Mouse (Mus musculus) frontal cortex, postnatal 14 days (tissue): ENCODE data around the gene Fis1.
"Not testable (repeated sequence)": the region's sequence is repeated elsewhere in the genome, so short reads cannot be mapped to it uniquely, and the experiment has no call there.

Source experiments
- DNase-seq, 2 experiments: peaks; one replicate each; pipeline ENCODE4 v3.0.0; 2022; ENCODE audit warnings: low spot score in 2 of 2

The Fis1 gene

DNA sequence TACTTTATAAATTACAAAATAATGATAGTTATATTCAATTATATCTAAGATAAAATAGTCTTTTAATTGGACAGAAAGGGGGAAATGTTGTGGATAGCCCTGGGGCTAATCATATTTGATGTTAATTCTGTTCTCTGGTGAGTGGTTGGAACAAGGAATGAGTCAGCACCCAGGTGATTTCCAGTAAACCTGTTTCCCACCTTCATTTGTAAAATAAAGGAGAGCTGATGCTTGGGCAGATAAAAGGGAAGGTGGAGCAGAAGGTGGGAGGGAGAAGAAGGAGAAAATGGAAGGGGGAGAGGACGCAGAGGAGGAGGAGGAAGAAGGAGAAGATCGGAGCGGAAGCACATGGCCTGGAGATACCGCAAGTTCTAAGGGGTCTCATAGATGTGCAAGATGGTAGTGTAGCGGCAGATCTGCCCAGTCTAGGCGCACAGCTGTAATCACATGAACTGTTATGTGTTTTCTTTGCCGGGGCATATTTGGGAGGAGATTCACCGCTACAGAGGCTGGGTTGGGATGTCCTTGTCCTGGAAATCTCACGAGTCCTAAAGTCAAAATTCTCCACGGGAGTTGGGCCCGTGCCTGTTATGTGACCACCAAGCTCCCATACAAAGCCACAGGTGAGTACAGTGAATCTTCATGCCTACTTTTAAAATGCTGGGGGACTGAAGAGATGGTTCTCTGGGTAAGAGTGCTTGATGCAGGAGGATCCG lies 12.1 kb upstream of the Fis1 start:
- DNase-seq: no peak

GRCm38 (mm10) chr5:136942781-136943180 lies 10.3 kb upstream of the Fis1 start:
- DNase-seq: no peak

- no peak for DNase-seq
Measured at GRCm38 (mm10) chr5:136943382-136943781, 9.7 kb upstream of the Fis1 start.

GRCm38 (mm10) chr5:136945084-136945483 lies 8.0 kb upstream of the Fis1 start:
- no peak for DNase-seq

DNA sequence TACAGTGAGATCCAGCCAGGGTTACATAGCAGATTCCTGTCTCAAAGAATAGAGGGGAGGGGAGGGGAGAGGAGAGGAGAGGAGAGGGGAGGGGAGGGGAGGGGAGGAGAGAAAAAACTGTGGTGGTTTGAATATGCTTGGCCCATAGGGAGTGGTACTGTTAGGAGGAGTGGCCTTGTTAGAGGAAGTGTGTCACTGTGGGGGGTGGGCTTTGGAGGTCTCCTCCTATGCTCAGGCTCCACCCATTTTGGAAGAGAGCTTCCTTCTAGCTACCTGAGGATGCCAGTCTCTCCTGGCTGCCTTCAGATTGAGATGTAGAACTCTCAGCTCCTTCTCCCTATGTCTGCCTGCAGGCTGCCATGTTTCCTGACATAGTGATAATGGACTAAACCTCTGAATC lies 5.2 kb upstream of the Fis1 start:
- DNase-seq: no peak

GRCm38 (mm10) chr5:136949551-136950336 lies 3.3 kb upstream of the Fis1 start:
- DNase-seq: not testable (repeated sequence)

DNA sequence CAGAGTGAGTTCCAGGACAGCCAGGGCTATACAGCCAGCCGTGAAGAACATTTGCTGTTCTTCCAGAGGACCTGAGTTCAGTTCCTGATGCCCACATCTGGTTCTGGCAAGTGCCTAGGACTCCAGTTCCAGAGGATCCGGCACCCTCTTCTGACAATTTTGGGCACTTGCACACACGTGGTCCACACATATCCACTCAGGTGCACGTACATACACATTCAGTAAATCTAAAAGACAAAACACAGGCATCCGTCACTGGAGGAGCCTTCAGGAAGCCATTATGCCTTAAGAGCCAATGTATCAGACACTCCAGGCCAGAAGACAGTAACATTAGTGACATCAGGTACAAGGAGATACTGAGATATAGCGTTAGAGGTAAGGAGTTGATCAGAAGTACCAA lies 2.6 kb upstream of the Fis1 start:
- no peak for DNase-seq

DNA sequence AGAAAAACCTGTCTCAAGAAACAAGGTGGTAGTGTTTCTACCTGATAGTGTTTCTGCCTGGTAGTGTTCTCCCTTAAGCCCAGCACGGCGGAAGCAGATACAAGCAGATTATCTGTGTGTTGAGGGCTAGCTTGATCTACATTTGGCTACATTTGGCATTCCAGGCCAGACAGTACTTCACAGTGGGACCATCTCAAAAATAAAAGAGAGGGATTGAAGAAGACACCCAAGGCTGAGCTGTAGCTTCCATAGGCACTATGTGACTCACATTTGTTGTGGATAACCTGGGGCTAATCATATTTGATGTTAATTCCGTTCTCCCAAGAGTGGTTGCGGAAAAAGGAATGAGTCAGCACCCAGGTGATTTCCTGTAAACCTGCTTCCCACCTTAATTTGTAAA lies 922 bp upstream of the Fis1 start:
- DNase-seq: no peak

GRCm38 (mm10) chr5:136953440-136953951 lies 421 bp downstream of the Fis1 start:
- DNase-seq: no peak

GRCm38 (mm10) chr5:136955622-136956021 lies 2.5 kb downstream of the Fis1 start:
- no peak for DNase-seq

GRCm38 (mm10) chr5:136957250-136957649 lies 4.2 kb downstream of the Fis1 start:
- no peak for DNase-seq

DNA sequence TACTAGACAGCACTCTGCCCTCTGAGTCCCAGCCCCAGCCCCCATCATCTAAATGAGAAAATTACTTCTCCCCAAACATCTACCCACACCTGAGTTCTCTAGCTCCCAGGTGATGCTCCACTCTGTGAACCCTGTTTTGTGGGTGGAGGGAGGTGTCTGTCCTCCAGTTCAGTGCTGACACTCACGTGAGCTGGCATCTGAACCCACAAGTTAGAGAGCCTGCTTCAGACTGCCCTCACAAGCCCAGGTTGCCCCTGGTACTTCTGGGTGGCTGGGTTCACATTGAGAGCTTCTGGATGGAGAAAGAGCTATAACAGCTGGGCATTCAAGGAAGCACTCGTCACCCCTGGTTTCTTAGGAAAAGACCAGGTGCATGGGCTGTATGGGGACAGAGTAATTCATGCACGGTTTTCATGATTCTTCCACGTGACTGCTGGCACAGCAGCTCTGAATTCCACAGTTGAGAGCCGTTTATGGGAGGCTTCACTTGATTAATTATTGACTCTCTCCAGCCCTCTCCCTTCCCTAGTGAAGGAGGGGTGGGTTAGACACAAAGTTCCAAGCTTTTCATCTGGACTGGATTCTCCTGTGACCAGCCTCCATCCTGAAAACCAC lies 6.0 kb downstream of the Fis1 start:
- no peak for DNase-seq

- DNase-seq: no peak
Measured at GRCm38 (mm10) chr5:136960053-136960452, 7.0 kb downstream of the Fis1 start.

DNA sequence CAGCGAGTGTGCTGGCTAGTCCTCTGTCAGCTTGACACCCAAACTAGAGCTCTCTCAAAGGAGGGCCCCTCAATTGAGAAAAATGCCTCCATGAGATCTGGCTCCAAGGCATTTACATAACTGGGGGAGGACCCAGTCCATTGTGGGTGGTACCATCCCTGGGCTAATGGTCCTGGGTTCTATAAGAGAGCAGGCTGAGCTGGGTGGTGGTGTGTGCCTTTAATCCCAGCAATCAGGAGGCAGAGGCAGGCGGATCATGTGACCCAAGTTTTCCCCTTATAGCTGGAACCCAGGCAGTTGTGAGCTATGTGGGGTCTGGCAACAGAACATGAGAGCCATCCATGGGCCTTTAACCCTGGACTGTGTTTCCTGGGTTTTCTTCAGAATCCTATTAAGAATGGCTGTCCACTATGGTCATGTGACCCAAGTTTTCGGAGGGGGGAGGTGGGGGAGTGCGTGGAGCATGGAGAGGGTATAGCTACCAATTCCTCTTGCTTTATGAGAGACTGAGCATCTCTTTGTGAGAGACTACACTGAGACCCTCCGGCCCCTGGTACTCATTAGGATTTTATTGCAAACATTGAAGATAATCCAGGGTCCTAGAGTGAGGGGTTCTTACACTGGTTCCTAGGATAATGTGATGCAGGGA lies 8.4 kb downstream of the Fis1 start:
- DNase-seq: no peak

GRCm38 (mm10) chr5:136961983-136962461 lies 8.9 kb downstream of the Fis1 start:
- DNase-seq: peak; percentile 84

- DNase-seq: peak; percentile 64 to 69
Measured at GRCm38 (mm10) chr5:136962501-136962900, 9.4 kb downstream of the Fis1 start.

- no peak for DNase-seq
Measured at GRCm38 (mm10) chr5:136962966-136963540, 10.0 kb downstream of the Fis1 start.

DNA sequence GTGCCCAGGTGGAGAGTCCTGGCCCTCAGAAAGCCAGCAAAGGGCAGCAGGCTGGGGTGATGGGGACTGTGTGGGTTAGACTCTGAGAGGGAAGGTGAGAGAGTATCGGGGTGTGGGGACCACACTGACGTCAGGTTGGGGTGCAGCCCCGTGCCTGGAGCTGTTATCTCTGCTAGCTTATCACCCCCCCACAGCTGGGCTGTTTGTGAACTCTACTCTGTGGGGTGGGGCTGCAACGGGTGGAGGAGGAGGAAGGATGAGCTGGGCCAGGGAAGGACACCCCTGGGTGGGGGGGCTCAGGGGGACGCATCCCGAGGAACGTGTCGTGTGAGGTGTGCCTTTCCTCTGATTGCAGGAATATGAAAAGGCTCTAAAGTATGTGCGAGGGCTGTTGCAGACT lies 12.1 kb downstream of the Fis1 start:
- no peak for DNase-seq

DNA sequence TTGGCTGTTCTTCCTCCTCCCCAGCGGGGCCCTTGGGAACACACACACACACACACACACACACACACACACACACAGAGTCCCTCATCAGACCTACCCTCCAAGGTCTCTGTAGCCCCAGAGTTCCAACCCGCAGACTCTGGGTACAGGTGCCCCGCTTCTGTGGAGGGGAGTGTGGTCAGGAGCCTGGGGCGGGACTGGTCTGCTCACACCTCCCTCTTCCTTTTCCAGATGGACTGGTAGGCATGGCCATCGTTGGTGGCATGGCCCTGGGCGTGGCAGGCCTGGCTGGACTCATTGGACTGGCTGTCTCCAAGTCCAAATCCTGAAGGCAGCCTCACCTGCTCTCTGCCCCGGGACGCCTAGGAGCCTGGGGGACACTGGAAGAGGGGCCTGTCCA lies 12.6 kb downstream of the Fis1 start:
- DNase-seq: no peak

GRCm38 (mm10) chr5:136966331-136966730 lies 13.3 kb downstream of the Fis1 start, which contains the start of gene Cldn15:
Cldn15 (plus strand) TSS chr5:136966616.
- no peak for DNase-seq

- DNase-seq: no peak
Measured at GRCm38 (mm10) chr5:136966861-136967455, 13.9 kb downstream of the Fis1 start.
